Mouse (Mus musculus): ENCODE data around the gene Fam189b. TPM values are rescaled to one million over a fixed set of nuclear protein-coding genes. Genes with fewer than 3 reads are reported as not detected.
"Not testable (repeated sequence)": the region's sequence is repeated elsewhere in the genome, so short reads cannot be mapped to it uniquely, and the experiment has no call there.

Fam189b gene
- polyA plus RNA-seq, 1 experiment from 2014 or later = 31.5 TPM

DNA sequence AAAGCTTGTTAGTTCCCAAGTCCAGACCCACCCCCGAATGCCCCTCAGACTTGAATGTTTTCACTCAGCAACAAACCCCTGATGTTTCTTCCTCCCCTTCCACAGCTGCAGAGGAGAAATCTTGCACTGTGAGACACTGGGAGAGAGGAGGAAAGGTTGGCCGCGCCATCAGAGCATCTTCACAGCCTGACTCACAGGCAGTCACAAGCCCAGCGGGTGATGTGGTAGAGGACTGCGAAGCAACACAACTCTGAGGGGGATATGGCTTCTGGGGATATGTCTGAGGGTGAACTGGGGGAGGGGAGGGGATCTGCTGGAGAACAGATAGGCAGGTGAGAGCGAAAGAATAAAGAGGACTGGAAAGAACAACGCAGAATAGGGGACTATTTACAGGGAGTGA is 24.3 kb upstream of the Fam189b start:
- Histone ChIP-seq H3K4me2 (peak overlapping the region; percentile 99; the same call in 1 of the 2 replicates), H3K4me3 (peak overlapping the region; percentile 69), H3K4me1 (peaks cover 19% of the 10 kb centered on the region), H3K9ac (no peak overlapping the region), H3K27ac (no peak overlapping the region), H3K27me3 (peaks cover 26% of the 10 kb centered on the region), H3K36me3 (no peaks in the 10 kb centered on the region), H3K9me3 (no peaks in the 10 kb centered on the region)
- WGBS = 22% methylated on average over 7 of the region's 7 CpGs
- no peak for ATAC-seq (ENCODE audit: insufficient number of reproducible peaks, insufficient read depth, low FRiP score, low TSS enrichment, low read depth)

DNA sequence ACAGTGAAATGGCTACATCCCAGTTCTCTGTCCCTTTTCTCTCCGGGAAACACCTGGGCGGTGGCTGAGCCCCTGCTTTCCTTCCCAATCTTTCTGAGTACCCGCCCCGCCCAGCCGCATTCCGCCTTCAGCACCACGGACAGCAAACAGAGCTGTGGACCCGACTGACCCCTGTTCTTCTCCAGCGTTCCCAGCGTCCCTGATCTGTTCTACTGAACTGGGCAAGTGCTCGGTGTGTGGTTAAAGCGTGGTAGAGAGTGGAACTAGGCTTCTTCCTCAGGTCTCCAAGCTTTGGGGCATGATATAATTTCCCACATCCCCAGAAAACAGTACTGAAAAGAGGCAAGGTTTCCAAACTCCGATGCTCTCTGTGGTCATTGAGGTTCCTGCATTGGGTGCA is 23.7 kb upstream of the Fam189b start:
- Histone ChIP-seq H3K4me1 (peaks cover 23% of the 10 kb centered on the region), H3K27me3 (peaks cover 25% of the 10 kb centered on the region), H3K4me3 (peak overlapping the region; percentile 69), H3K9me3 (no peaks in the 10 kb centered on the region), H3K27ac (no peak overlapping the region), H3K4me2 (peak overlapping the region; percentile 99), H3K9ac (peak overlapping the region; percentile 71; the same call in 1 of the 2 replicates), H3K36me3 (no peaks in the 10 kb centered on the region)
- ATAC-seq (ENCODE audit: insufficient number of reproducible peaks, insufficient read depth, low FRiP score, low TSS enrichment, low read depth) = no peak
- under 1% methylated on average over 13 of the region's 13 CpGs for WGBS

DNA sequence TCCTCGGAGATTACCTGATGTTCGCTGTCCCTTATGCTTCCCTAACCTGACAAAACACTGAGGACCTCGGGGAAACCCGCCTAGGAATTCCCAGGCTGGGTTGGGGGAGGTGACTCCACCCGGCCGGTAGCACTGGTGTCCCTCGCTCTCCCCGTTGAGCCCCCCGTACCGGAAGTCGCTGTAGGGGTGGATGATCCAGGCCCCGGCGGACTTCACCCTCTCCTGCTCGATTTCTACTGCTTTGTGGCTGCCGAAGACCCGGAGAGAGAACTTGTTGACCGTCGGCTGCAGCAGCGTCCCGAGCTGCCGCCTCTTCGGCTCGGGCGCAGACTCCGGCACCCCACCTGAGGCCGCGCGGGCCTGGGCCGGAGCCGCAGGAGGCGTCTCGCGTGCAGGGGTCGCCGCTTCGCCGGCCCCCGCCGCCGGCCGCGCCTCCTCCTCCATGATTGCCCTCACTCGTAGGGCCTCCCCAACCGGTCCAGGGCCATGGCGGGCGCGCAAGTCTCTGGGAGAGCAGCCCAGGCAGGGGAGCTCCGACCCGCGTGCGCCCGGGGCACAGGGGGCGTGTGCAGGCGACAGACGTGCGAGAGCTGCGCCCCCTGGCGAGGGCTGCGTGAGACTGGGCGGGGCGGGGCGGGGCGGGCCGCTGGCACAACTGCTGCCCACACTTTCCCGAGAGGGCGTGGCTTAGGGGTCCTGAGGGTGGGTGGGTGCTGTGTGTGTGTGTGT is 23.2 kb upstream of the Fam189b start, which contains the start of gene Hcn3:
Hcn3 (minus strand) TSS at position 581 of the 729 bp plus-strand sequence.
- Histone ChIP-seq H3K4me3 (peak within 1 kb of the TSS; percentile 69), H3K4me2 (peak within 1 kb of the TSS; percentile 99), H3K27ac (no peak within 1 kb of the TSS), H3K27me3 (peaks cover 24% of the 10 kb centered on the region), H3K4me1 (peaks cover 23% of the 10 kb centered on the region), H3K9ac (peak within 1 kb of the TSS; percentile 71), H3K9me3 (no peaks in the 10 kb centered on the region), H3K36me3 (no peaks in the 10 kb centered on the region)
- 0 out of 2 replicates have a peak, but pooled peaks have one; percentile 59 for ATAC-seq (ENCODE audit: insufficient number of reproducible peaks, insufficient read depth, low FRiP score, low TSS enrichment, low read depth)
- WGBS = under 1% methylated on average over 49 of the region's 66 CpGs

DNA sequence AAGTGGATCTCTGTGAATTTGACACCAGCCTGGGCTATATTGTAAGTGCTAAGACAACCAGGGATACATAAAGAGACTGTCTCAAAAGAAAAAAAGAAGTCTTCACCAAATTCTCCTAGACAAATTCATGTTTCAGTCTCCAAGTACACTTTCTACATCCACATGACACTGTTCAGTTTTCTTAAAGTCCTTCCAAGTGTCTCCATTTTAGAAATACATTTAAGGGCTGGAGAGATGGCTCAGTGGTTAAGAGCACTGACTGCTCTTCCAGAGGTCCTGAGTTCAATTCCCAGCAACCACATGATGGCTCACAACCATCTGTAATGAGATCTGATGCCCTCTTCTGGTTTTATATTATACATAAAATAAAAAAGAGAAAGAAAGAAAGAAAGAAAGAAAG is 21.7 kb upstream of the Fam189b start:
- not testable (repeated sequence) for H3K36me3 ChIP-seq; H3K9ac ChIP-seq; ATAC-seq (ENCODE audit: insufficient number of reproducible peaks, insufficient read depth, low FRiP score, low TSS enrichment, low read depth); H3K4me2 ChIP-seq; H3K27ac ChIP-seq; H3K9me3 ChIP-seq; H3K4me3 ChIP-seq
- Histone ChIP-seq H3K27me3 (peaks cover 24% of the 10 kb centered on the region), H3K4me1 (peaks cover 31% of the 10 kb centered on the region)

DNA sequence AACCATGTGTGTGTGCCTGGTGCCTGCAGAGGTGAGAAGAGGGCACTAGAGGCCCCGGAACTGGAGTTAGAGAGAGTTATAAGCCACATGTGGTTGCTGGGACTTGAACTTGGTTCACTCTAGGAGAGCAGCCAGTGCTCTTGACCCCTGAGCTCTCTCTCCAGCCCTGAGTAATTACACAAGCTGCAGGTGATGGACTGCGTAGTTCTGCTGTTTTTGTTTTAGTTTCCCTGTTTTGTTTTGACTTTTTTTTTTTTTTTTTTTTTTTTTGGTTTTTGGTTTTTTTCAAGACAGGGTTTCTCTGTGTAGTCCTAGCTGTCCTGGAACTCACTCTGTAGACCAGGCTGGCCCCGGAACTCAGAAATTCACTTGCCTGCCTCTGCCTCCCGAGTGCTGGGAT is 21.2 kb upstream of the Fam189b start:
- Histone ChIP-seq H3K36me3 (peaks cover 3% of the 10 kb centered on the region; the same call in 1 of the 2 replicates), H3K4me3 (no peak overlapping the region), H3K9me3 (no peaks in the 10 kb centered on the region), H3K4me1 (peaks cover 35% of the 10 kb centered on the region), H3K27ac (no peak overlapping the region), H3K9ac (no peak overlapping the region), H3K4me2 (no peak overlapping the region), H3K27me3 (peaks cover 24% of the 10 kb centered on the region)
- WGBS = 78% methylated on average over 4 of the region's 4 CpGs
- ATAC-seq (ENCODE audit: insufficient number of reproducible peaks, insufficient read depth, low FRiP score, low TSS enrichment, low read depth) = no peak

DNA sequence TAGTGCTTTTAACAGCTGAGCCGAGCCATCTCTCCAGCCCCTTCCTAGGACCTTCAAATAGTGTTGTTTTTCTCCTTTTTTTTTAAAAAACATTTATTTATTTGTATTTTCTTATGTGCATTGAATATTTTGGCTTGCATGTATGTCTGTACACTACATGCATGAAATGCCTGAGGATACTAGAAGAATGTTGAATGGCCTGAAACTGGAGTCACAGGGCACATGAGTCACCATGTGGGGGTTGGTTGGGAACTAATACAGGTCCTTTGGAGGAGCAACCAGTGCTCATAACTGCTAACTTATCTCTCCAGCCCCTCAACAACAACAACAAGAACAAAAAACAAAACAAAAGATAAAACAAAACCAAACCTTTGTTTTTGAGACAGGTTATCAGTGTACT is 19.8 kb upstream of the Fam189b start:
- H3K36me3 ChIP-seq = peaks cover 16% of the 10 kb centered on the region
- no peak overlapping the region for H3K27ac ChIP-seq
- ATAC-seq (ENCODE audit: insufficient number of reproducible peaks, insufficient read depth, low FRiP score, low TSS enrichment, low read depth) = no peak
- H3K27me3 ChIP-seq = peaks cover 18% of the 10 kb centered on the region
- 76% methylated on average over 1 of the region's 1 CpGs for WGBS
- H3K9ac ChIP-seq = no peak overlapping the region
- no peak overlapping the region for H3K4me3 ChIP-seq
- no peaks in the 10 kb centered on the region for H3K9me3 ChIP-seq
- H3K4me2 ChIP-seq = no peak overlapping the region
- H3K4me1 ChIP-seq = peaks cover 32% of the 10 kb centered on the region

DNA sequence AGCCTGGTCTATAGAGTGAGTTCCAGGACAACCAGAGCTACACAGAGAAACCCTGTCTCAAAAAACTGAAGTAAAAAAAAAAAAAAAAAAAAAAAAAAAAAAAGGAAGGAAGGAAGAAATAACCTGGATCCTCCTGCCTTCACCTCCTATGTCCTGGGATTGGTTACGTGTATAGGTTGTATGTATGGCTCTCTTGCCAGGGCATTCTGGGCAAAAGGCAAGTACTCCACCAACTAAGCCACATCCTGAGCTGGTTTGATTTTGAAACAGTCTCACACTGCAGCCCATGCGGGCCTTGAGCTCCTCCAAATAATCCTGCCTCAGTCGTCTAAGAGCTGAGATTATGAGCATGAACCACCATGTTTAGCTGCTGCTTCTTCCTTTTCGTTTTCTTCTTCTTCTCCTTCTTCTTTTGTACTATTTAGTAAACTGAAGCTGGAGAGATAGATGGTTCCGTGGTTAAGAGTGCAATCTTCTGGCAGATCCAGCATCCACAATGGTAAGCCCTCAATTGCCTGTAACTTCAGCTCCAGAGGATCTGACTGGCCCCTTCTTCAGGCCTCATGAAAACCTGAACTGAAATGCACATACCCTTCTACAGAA is 19.2 kb upstream of the Fam189b start:
- 77% methylated on average over 5 of the region's 5 CpGs for WGBS
- peak overlapping the region; percentile 81 for H3K4me2 ChIP-seq
- ATAC-seq (ENCODE audit: insufficient number of reproducible peaks, insufficient read depth, low FRiP score, low TSS enrichment, low read depth) = no peak
- H3K27ac ChIP-seq = peak overlapping the region; percentile 98; the same call in 1 of the 2 replicates
- H3K4me1 ChIP-seq = peaks cover 28% of the 10 kb centered on the region
- peaks cover 22% of the 10 kb centered on the region for H3K36me3 ChIP-seq
- peaks cover 12% of the 10 kb centered on the region for H3K27me3 ChIP-seq
- peak overlapping the region; percentile 86 for H3K4me3 ChIP-seq
- H3K9ac ChIP-seq = peak overlapping the region; percentile 98
- no peaks in the 10 kb centered on the region for H3K9me3 ChIP-seq

DNA sequence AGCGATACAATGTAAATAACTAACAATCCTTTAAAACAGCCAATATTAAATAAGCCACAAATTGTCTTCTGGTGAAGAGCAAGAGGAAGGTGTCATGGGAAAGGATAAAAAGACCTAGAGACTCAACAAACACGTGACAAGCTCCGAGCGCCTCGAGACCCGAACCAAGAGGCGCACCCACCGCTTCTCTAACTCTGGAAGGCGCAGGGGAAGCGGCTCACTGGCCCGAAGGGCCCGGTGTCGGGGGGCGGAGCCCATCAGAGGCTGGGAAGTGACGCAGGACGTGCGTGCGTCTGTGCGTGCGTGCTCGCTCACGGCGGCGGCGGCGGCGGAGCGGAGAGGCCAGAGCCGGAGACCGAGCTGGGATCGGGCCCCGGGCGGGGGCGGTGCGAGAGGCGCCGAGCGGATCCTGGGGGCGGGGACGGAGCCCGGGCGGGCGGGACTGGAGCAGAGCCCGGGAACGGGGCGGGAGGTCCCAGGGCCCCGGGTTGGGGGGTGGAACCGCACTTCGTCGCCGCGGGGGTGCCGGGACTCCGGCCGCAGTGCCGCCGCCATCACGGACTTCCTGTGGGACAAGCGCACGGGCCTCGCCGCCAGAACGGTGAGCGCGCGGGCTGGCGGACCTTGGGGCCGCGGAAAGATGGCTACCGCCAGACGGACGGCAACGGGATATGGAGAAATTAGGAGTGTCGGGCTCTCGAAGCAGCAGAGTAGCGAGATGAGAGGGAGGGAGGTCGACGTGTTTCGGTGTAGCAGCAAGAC is 18.3 kb upstream of the Fam189b start, which contains the start of gene Clk2:
Clk2 (plus strand) TSS at position 290 of the 762 bp plus-strand sequence.
- peak within 1 kb of the TSS; percentile 81 for H3K4me2 ChIP-seq
- peak; percentile 93 for ATAC-seq (ENCODE audit: insufficient number of reproducible peaks, insufficient read depth, low FRiP score, low TSS enrichment, low read depth)
- H3K4me3 ChIP-seq = peak within 1 kb of the TSS; percentile 86
- H3K27ac ChIP-seq = peak within 1 kb of the TSS; percentile 98
- H3K9ac ChIP-seq = peak within 1 kb of the TSS; percentile 98
- H3K9me3 ChIP-seq = no peaks in the 10 kb centered on the region
- peaks cover 32% of the 10 kb centered on the region for H3K36me3 ChIP-seq
- H3K27me3 ChIP-seq = peaks cover 3% of the 10 kb centered on the region; the same call in 1 of the 2 replicates
- WGBS = under 1% methylated on average over 78 of the region's 79 CpGs
- peaks cover 18% of the 10 kb centered on the region for H3K4me1 ChIP-seq

DNA sequence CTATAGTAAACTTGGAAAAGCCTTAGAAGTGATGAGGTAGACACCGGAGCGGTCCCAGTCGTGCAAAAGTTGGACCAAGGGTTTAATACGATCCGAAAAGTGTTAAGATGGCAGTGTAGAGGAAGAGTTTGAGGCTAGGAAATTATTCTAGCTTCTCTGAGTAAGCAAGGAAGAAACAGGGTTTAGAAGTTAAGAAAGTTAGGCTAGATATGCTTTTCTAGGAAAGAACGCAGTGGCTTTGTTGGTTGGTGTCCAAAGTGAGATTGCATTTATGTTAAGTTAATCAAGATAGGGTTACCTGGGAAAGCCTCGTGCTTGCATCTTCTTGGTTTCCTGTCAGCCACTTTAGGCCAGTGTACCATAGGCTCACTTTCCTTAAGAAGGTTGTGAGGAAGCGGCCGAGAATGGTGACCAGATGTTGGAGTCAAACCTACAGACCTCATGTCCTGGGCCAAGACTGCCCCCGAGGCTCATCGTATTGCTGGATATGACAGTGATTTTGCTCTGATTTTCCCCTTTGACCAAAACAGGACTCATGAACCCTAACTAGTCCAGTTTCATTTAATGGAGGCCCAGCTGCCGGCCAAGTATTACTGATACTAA is 17.6 kb upstream of the Fam189b start:
- Histone ChIP-seq H3K27me3 (no peaks in the 10 kb centered on the region), H3K4me3 (peak overlapping the region; percentile 86), H3K36me3 (peaks cover 38% of the 10 kb centered on the region), H3K4me1 (peaks cover 16% of the 10 kb centered on the region), H3K9ac (peak overlapping the region; percentile 98), H3K9me3 (no peaks in the 10 kb centered on the region), H3K27ac (peak overlapping the region; percentile 98), H3K4me2 (peak overlapping the region; percentile 81)
- no peak for ATAC-seq (ENCODE audit: insufficient number of reproducible peaks, insufficient read depth, low FRiP score, low TSS enrichment, low read depth)
- WGBS = 10% methylated on average over 12 of the region's 12 CpGs

DNA sequence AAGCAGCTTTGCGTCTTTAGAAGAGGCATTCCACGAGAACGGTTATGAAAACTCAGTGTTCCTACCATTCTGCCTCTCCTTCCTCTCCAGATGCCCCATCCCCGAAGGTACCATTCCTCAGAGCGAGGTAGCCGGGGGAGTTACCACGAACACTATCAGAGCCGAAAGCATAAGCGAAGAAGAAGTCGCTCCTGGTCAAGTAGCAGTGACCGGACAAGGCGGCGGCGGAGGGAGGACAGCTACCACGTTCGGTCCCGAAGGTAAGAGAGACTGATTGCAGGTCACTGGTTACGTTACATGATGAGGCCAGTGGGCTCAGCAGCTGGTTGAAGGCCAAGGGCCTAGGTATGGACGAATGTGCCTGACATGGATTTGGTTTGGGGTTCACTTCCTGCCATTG is 16.0 kb upstream of the Fam189b start:
- Histone ChIP-seq H3K9me3 (no peaks in the 10 kb centered on the region), H3K4me1 (peaks cover 16% of the 10 kb centered on the region), H3K36me3 (peaks cover 53% of the 10 kb centered on the region), H3K27me3 (no peaks in the 10 kb centered on the region), H3K4me2 (no peak overlapping the region), H3K27ac (no peak overlapping the region), H3K4me3 (no peak overlapping the region), H3K9ac (no peak overlapping the region)
- no peak for ATAC-seq (ENCODE audit: insufficient number of reproducible peaks, insufficient read depth, low FRiP score, low TSS enrichment, low read depth)
- WGBS = 92% methylated on average over 19 of the region's 19 CpGs

DNA sequence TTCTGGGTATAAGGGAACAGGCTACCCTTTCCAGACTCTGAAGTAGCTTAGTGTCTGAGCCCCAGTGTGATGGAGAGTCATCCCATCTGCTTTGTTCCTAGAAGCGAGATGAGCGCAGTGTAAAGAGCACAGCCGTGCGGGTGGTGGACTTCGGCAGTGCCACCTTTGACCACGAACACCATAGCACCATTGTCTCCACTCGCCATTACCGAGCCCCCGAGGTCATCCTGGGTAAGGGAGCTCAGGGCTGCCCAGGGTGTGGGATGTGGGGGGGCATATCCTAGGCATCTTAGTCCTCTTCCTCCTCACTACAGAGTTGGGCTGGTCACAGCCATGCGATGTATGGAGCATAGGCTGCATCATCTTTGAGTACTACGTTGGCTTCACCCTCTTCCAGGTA is 8.1 kb upstream of the Fam189b start:
- H3K9me3 ChIP-seq = no peaks in the 10 kb centered on the region
- peaks cover 77% of the 10 kb centered on the region for H3K36me3 ChIP-seq
- H3K4me1 ChIP-seq = peaks cover 20% of the 10 kb centered on the region
- no peak overlapping the region for H3K4me2 ChIP-seq
- no peak for ATAC-seq (ENCODE audit: insufficient number of reproducible peaks, insufficient read depth, low FRiP score, low TSS enrichment, low read depth)
- 92% methylated on average over 11 of the region's 11 CpGs for WGBS
- no peaks in the 10 kb centered on the region for H3K27me3 ChIP-seq
- H3K27ac ChIP-seq = no peak overlapping the region
- 0 out of 2 replicates have a peak overlapping the region, but pooled peaks have one; percentile 6 for H3K9ac ChIP-seq
- no peak overlapping the region for H3K4me3 ChIP-seq

Data from embryonic facial prominence, embryonic 13.5 days (tissue).